Mouse (Mus musculus): ENCODE measurements at regions not wholly inside any gene's neighbourhood (a gene's known extent, or its start where the extent isn't known, plus 50 kb on each side); places are given as distances from the start of the nearest gene placed in this dataset.

DNA sequence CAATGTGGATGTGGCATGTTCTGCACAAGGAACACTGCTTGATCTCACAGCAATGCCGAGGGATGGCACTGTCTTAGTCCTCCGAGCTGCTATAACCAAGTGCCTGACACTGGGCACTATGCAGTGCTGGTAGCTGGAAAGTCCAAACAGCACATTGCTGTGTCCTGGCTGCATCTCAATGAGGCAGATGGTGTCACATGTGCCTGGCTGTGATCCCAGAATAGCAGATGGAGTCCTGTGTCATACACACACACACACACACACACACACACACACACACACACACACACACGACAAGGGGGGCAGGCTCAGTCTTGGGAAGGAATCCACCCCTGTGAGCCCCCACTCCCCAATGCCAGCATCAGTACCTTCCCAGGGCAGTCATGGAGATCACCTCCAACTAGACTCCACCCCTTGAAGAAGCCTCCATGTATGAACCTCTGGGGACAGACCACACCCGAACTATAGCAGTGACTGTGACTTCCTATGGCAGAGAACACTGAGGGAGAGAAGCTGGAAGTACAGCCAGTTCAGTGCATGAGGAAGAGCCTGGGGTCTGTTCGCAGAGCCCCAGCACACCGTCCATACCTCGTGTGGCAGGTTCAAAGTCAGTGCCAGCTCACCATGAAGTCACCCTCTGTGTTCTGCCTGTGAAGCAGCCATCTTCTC is 160.3 kb downstream of the Cryba4 start:
- DNase-seq (ENCODE audit: low spot score in 2 of 2) = peak; percentile 30 to 66

DNA sequence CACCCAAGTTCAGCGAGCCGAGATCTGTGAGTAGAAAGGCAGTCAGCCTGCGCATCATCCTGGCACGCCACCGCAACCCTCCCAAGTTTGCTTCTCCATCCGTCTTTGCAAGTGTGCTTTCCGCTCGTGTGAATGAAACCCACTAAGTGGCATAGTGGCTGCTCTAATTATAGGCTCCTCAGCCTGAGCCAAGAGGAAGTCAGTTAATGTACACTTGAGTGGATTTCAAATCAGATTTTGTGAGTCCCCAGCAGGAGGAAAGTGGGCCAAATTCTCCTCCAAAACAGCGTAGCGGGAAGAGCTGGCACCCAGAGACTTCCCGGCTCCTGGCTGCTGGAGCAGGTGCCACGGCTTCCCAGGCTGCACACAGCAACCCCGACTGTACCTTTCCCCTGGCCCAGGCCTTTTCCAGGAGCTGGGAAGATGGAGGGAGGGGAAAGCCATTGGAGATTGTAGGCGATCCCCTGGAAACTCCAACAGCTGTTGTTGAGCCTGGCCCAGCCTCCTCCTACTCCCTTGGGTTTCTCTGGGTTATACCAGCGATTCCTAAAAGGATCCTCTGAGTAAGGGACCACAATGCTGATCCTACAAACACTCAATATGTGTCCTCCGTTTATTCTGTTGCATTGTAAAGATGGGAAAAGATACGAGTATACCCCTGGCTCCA is 158.3 kb downstream of the Cryba4 start:
- peak in 1 of 2 experiments; percentile 33 for DNase-seq (ENCODE audit: low spot score in 2 of 2)

DNA sequence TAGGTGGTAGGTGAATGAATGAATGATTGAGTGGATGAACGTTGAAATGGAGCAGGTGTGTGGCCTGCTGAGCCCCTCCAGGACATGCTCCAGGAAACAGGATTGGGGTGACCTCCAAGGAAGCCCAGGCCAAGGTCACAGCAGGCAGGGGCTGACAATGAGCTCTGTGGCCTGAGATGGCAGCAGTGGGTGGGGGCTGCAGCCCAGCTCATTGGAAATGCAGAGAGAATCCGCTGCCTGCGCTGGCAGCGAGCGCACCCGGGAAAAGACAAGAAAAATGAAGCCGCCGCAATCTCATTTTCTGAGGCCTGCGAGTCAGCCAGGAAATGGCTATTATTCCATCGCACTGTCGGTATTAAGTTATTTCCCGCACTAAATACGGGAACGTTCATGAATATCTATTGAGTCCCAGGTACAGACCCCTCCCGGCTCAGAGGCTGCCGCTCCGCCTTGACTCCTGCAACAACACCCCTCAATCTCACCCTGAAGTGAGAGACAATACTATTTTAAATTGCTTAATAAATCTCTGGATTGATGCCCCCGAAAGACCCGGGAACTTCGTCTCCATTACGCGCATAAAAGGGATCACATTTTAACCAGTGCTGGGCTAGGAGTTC is 153.7 kb downstream of the Cryba4 start:
- no peak for DNase-seq (ENCODE audit: low spot score in 2 of 2)

DNA sequence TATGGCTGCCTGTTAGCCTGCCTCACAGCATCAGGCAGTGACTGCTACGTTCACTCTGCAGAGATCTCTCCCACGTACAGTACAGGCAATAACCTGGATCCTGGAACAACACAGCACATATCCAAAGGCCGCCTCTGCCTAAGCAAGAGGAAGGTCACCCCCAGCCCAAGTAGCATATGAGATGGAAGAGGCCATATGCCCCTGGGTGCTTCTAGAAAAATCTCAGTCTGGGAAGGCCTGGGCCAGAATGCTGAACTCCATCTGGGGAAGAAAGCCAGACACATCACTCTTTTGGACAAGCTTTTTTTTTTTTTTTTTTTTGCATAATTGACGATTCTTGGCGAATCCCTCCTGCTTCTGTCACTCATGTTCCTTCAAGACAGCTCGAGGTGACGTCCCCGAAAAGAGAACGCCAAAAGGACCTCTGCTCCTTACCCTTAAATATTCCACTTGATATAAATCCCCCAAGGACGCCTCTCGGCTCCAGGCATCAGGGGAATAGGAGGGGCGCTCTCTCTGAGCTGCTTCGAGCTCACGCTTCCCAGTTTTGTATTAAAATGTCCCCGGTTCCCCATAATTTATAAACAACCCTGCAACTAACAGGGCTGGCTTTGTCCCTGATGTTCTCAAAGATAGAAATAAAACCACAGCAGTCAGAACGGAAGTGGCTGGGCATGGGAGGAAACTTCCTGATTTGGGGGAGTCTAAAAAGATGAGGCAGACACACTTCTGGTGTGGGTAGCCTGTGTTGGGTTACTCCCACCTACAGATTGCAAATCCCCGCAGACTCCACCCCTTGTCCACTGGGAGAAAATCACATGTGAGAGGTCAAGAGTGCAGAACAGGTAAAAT is 150.4 kb downstream of the Cryba4 start:
- no peak for DNase-seq (ENCODE audit: low spot score in 2 of 2)

DNA sequence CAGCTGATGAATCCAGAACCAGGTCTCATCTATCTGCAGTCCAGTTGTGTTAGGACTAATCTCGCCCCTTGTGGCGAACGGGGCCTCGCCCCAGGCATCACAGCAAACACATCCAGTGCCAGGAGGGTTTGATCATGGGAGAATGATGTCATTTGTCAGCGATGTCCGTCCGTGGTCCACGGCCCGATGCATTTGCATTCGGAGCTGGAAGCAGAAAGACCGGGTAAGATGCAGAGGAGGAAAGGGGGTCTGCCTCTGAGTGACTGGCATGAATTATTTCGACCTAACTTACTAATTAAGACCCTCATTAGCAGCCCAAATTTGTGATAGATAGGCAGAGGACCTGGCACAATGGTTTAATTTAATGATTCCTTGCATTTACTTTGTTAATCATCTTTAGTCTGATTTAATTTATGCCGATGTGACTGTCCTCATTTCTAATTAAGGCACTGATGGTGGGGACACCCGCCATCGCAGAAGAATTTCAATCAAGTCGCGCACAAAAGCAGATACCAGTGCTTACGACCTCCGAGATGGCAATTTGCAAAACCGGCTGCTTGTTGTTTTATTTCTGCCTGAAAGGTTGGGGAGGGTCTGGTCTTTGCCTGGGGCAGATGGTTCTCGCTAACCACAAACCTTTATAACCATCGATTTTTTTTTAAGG is 141.9 kb downstream of the Cryba4 start:
- DNase-seq (ENCODE audit: low spot score in 2 of 2) = peak; percentile 34 to 49

DNA sequence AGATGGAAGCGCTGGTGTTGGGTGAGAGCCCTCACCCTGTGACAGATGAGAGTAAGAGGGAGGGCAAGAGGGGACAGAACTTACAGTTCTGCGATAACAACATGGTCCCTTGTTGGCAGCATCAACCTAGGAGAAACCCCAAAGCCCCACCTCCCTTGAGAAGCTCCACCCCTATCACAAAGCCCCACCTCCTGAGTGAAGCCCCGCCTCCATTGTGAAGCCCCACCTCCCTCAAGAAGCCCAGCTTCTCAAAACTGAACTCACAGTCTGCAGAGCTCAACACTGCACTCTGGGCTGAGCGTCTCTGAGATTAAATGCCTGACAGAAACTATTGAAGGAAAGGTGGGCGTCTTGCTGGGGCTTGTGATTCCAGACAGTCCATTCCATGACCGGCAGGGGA is 131.6 kb downstream of the Cryba4 start:
- no peak for DNase-seq (ENCODE audit: low spot score in 2 of 2)

DNA sequence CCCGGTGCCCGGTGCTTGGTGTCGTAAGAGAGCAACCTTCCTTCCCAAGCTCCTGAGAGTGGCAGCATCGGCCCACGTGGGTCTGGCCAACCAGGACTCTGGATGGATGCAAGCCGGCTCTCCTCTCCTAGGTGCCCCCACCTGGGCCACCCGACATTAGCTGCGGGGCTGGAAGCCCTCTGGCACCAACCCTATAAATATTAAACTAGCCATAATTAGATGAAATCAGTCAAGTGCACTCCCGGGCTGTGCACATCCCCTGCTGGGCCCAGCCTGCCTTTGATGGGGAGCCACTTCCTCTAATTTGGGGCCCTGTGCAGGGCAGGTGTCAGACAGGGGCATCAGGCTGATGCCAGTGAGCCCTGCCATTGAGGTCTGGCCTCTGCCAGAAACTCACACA is 130.8 kb downstream of the Cryba4 start:
- no peak for DNase-seq (ENCODE audit: low spot score in 2 of 2)

DNA sequence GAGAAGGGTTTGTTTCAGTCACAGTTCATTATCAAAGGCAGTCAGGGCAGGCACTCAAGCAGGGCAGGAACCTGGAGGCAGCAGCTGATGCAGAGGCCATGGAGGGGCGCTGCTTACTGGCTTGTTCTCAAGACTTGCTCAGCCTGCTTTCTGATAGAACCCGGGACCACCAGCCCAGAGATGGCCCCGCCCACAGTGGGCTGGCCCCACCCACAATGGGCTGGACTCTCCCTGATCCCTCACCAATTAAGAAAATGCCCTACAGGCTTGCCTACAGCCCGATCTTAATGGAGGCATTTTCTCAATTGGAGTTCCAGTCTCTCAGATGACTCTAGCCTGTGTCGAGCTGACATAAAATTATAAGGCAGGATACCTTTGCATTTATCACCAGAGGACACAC is 129.7 kb downstream of the Cryba4 start:
- DNase-seq (ENCODE audit: low spot score in 2 of 2) = no peak

DNA sequence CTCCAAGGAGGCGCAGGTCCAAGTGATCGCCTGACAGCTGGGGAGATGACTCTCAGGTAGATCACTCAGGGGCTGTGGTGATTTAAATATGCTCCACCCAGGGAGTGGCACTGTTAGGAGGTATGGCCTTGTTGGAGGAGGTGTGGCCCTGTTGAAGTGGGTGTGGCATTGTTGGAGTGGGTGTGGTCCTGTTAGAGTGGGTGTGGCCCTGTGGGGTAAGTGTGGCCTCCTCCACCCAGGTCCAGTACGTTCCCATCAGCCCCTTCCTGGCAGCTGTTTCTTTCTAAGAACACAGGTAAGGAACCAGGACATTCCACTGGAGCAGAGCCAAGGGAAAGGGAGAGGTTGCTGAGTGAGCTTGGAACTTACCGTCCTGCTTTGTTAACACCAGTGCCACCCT is 125.1 kb downstream of the Cryba4 start:
- no peak for DNase-seq (ENCODE audit: low spot score in 2 of 2)

DNA sequence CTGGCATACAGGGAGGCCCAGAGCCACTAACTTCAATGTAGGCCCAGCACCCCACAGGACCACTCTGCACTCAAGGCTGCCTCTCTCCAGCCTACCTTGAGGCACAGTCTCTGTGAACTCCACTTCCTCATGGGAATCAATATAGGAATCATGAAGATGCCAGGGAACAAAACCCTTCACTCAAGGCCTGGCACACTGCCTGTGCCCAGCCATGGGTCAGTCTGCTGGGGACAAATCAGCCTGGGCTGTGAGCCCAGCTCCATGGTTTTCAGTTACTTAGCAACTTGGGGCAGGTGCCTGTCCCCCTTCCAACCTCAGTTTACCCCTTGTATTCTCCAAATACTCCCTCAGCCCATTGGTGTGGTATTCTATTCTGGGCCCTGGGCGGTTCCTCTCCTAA is 119.6 kb downstream of the Cryba4 start:
- peak; percentile 20 to 21 for DNase-seq (ENCODE audit: low spot score in 2 of 2)

DNA sequence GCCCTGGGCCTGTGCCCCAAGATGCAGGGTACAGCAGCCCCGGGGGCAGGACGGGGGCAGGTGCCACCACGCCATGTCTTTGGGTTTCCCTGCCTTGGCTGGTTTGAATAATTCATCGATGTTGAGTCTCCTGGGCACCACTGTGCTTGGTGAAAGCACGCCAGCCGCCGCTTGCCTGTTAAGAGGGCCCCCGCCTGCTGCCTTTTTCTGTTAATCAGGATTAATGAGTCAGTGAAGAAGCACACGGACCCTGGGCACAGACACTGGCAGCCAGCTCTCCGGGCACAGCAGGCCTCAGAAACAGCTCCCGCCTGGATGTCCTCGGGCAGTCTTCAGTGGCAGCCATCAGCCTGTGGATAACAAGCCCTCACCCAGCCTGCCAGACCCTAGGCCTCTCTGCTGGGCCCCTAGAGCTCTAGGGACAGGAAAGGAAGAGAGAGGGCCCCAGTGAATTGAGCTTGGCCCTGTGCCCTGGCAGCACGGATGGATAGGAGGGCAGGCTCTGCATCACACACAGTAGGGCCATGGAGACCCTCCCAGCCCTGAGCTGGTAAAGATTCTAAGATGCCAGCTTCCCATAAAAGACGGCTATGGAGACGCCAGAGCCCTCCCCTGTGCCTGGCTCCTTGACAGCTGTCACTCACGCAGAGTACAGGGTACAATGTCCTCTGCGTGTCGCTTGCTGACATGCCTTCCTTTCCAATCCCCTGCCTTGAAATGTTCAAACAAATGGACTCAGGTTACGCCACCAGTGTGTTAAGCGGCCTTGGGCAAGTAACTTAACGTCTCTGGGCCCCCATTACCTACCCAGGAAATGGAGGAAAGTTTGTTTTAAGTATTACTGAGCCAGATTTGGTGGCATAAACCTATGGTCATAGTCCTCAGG is 118.4 kb downstream of the Cryba4 start:
- peak; percentile 49 to 64 for DNase-seq (ENCODE audit: low spot score in 2 of 2)

DNA sequence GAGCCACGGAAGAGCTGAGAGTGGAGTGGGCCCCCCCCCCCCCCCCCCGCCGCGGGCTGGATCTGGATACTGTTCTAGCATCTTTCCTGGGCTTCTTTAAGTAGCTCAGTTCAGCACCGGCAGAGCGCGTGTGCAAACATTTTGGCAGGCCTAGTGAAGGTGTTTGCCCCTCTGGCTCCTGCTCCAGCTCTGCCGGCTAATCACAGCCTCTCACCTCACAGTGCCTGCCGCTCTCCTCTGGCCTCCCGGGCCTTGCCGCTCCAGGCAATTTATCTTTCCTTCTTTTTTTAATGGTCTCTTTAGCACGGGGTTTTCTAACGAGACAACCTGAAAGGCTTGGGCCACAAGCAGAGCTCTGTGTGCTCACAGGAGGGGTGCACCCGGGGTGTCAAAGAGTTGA is 115.7 kb downstream of the Cryba4 start:
- DNase-seq (ENCODE audit: low spot score in 2 of 2) = no peak

DNA sequence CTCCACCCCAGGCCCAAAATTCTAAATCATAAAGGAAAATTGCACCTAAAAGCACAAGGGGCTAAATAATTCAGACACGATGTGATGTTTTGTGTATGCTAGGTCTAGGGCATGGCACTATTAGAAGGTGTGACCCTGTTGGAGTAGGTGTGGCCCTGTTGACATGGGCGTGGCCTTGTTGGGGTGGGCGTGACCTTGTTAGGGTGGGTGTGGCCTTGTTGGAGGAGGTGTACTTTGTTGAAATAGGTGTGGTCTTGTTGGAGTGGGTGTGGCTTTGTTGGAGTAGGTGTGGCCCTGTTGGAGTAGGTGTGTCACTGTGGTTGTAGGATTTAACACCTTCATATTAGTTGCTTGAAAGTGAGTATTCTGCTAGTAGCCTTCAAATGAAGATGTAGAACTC is 114.1 kb downstream of the Cryba4 start:
- no peak for DNase-seq (ENCODE audit: low spot score in 2 of 2)

DNA sequence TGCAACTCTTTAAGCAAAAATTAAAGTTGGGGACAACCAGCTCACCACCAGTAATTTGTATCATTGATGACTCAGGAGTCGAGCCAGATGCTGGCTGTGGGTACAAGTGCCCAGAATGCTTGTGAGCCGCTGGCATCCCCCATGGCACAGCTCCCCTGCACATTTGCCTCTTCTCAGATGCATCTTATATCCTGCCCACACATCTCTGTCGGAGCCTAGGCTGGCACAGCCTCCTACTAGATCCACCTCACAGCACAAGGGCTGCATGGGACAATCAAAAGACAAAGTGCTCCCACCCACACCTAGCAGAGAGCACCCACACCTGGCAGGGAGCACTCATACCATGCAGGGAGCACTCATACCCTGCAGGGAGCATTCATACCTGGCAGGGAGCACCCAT is 109.6 kb downstream of the Cryba4 start:
- DNase-seq (ENCODE audit: low spot score in 2 of 2) = peak; percentile 16 to 19

DNA sequence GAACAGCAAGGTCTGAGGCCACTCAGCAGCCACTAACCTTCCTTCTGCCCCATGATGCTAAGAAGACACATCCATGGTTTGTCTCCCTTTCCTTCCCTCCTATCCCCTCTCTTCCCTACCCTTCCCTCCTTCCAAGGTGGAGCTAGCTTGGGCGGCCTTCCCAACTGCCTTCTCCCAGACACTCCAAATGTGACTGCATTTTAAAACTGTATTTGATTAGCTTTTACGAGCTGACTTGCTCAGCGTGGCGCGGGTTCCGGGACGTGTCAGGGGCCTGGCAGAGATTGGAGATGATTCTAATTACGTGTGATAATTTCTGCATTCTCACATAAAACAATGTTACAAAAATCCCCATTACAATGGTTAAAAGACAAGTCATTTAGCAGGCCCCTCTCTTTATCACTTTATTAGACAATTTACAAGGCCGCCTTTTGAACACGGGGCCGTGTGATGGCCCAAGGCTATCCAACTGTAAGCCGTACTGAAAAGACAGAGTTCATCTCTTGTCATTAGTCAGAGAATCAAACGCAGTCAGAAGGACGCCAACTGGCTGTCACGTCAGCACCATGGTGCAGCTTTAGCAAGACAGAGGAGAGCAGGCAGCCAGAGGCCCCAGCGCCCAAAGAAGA is 108.2 kb downstream of the Cryba4 start:
- DNase-seq (ENCODE audit: low spot score in 2 of 2) = no peak

DNA sequence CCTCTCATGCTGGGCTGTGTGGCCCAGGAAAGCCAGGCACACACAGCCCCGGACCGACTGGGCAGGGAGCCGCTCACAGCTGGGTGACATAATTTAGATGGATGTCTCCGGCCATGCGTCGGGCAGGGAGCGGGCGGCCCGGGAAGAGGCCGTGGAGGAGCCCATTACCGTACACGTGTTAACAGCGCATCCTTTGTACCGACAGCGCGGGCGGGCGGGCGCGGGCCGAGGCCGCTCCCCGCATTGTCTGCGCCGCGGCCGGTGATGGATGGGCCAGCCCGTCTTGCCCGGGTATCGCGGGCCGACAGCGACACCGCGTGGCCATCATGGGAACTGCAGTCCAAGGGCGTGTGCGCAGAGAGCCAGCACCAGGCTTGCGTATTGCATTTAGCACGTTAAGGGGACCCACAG is 98.6 kb downstream of the Cryba4 start:
- peak; percentile 58 to 86 for DNase-seq (ENCODE audit: low spot score in 2 of 2)

DNA sequence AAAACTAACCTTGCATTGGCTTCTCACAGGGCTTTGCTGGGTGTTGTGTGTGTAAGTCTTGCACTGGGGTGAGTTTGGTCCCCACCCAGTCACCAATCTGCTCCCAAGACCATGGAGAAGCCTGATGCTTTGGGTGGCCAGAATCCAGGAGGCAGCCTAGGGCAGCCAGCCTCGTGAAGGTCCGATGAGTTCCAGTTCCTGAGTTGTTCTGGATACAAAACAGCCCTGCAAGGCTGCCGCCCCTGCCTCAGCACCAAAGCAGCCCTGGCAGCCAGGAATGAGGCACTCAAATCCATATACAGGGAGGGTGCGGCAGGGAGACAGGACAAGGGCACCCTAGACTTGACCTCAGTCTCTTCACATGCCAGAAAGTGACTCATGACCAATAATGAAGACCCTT is 97.7 kb downstream of the Cryba4 start:
- DNase-seq (ENCODE audit: low spot score in 2 of 2) = no peak

DNA sequence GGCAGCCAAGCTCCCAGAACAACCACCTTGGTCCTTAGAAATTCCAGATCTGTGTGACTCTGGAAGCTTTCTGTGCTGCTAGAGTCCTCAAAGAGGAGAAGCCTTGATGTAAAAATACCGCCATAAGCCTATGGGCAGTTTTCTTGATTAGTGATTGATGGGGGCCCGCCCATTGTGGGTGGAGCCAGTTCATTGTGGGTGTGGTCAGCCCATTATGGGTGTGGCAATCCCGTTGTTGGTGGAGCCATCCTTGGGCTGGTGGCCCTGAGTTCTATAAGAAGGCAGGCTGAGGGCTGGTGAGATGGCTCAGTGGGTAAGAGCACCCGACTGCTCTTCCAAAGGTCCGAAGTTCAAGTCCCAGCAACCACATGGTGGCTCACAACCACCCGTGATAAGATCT is 97.3 kb downstream of the Cryba4 start:
- no peak for DNase-seq (ENCODE audit: low spot score in 2 of 2)

DNA sequence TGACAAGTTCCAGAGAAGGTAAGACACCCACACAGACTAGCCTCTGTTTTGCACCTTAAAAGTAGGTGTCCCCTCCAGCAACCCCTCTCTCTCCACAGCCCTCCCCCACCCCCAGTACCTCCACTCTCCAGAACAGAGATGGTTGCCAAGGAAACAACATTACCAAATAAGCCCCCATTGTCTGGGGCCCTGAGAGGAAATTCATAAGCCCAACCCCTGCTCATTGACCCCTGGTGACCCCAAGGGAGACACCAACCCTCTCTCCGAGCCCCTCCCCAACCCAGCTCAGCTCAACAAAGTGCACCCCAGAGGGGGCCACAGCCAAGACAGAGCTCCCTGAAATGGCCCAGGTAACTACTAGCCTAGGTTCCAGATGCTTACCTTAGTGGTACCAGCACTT is 96.3 kb downstream of the Cryba4 start:
- no peak for DNase-seq (ENCODE audit: low spot score in 2 of 2)
